Mouse (Mus musculus): ENCODE results near the gene Mkrn2os.
"Not testable (repeated sequence)": the region's sequence is repeated elsewhere in the genome, so short reads cannot be mapped to it uniquely, and the experiment has no call there.

Mkrn2os gene

DNA sequence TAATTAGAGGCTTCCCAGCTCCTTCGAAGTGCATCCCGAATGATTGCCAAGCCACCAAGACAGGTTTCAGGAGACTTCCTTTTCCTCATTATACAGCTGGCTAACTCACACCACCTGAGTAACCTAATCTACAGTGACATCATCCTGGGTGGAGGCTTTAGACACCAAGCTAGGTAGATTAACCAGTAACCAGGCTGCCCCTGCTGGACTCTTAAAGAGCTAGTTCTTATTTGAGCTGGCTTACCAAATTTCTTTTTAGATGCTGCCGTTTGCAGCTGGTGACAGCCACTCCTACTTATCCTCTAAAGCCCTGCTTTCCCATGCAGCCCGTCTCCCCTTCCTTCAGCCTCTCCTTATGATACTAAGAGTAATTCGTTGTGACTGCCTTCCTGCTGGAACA, at the start of gene Mkrn2os:
Gene Mkrn2os (minus strand): TSS at position 119 of the 400 bp plus-strand sequence.
- no peak for DNase-seq (ENCODE audit: low spot score)

- not testable (repeated sequence) for DNase-seq (ENCODE audit: low spot score)
Observed at GRCm38 (mm10) chr6:115638188-115638587, 45.8 kb upstream of the Mkrn2os start.

DNA sequence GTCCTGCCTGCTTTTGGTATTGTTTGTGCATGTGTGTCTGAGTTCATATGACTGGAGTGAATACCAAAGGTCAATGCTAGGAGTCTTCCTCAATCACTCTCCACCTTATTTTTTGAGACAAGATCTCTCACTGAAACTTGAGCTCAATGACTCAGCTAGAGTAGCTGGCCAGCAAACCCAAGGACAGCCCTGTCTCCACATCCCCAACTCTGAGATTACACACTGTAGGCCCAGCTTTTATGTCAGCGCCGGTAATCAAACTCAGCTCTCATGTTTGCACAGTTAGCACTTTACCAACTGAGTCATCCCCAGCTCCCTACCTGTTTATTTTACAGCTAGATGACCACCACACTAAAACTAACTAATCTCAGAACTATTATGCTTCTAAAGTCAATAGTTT, 41.6 kb upstream of the Mkrn2os start:
- no peak for DNase-seq (ENCODE audit: low spot score)

DNA sequence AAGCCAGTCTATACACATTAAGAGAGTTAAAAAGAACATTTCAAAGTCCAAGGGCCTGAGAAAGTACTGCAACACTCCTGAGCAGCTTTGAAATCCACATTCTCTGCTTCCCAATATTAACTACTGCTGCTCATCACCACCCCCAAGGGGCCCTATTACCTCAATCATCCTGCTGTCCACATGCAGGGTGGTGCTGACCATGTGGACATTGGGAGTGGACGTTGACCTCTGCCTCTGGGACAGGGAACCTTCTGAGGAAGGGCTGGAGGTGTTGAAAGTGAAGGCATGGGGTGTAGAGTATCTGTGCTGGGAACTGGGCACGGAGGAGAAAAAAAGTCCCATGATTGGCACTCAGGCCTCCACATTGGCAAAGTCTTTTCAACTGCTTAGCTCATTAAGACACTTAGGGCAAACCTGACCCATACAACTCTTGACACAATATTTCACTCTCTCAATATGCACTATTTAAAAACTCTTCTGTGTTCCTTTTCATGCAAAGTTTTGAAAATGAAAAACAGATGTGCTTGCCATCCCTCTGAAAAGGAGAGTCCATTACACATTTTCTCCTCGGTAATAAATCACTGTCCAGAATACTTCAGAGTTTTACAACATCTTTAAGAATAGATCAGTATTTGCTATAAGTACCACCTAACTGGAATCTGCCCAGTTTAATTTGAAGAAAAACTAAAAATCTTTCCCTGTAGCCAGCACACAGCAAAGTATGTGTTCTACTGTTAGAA, 38.9 kb upstream of the Mkrn2os start:
- DNase-seq (ENCODE audit: low spot score), result no peak

DNA sequence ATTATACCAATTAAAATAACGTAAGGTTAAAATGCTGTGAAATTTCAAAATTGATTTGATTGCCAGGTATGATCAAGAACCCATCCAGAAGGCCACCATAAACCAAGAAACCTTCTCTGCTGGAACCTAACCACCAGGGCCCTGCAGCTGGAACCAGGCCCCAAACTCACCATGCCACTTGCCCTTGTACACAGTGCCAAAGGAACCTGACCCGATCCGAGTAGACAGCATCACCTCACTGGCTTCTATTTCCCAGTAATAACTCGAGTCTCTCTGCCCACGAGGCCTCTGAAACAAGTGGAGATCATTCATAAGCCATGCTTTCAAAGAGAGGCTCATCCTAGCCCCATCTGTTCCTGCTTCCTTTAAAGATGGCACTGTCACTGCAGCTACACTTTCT, 33.7 kb upstream of the Mkrn2os start:
- no peak for DNase-seq (ENCODE audit: low spot score)

- DNase-seq (ENCODE audit: low spot score), result no peak
Observed at GRCm38 (mm10) chr6:115620942-115621341, 28.6 kb upstream of the Mkrn2os start.

DNA sequence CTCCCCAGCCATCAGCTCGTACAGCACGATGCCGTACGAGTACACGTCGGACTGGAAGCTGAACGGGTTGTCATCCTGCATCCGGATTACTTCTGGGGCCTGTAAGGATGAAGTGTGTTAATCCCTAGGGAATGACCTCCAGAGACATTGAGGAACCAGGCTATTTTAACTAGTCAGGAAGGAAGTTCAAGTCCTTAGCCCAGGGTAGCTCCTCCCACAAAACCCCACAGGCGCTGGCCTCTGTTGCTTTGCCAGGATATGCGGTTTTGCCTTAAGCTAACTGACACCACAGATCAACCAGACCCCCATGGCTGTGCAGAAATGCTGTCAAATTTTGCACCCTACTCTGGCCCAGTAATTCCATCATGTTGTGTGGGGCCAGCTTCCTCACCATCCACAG, 27.4 kb upstream of the Mkrn2os start:
- no peak for DNase-seq (ENCODE audit: low spot score)

DNA sequence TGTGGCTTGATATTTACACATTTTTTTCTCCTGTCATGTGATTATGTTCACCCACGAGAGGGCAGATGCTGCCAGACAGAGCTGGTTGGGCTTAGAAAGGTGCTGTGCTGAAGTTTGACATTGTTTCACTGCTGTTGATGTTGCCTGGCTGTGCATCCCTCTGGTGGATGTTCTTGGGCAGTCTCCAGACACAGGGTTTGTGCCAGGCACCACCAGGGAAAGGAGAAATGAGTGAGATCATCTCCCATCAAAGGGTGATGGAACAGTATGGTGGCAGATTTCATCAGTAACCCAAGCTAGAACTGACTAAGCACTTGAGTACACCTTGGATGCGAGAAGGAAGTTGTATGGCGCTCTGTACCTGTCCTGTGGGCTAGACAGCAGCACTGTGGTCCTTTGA, 23.6 kb upstream of the Mkrn2os start:
- DNase-seq (ENCODE audit: low spot score), result no peak

GRCm38 (mm10) chr6:115613793-115614192, 21.4 kb upstream of the Mkrn2os start:
- DNase-seq (ENCODE audit: low spot score), result no peak

- DNase-seq (ENCODE audit: low spot score), result no peak
Observed at GRCm38 (mm10) chr6:115610301-115610700, 17.9 kb upstream of the Mkrn2os start.

GRCm38 (mm10) chr6:115609121-115609520, 16.7 kb upstream of the Mkrn2os start:
- DNase-seq (ENCODE audit: low spot score), result no peak

DNA sequence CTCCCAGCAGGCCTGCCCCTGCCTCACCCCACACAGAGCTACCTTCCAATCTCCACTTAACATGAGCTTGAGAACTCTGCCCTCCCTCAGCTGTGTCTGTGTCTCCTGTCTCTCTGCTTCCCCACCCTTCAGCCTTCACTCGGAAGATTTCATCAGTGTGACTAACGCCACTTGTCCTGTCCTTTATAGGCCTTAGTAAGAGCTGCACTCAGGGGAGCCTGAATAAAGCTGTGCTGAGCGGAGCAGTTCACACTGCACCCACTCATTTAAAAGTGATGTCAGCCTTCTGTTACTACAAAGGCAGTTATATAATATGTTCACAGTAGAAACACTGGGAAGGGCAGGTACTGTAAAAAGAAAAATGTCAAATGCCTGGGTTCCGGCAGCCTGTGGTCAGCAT, 15.1 kb upstream of the Mkrn2os start:
- no peak for DNase-seq (ENCODE audit: low spot score)

- DNase-seq (ENCODE audit: low spot score), result no peak
Observed at GRCm38 (mm10) chr6:115606461-115606860, 14.1 kb upstream of the Mkrn2os start.

GRCm38 (mm10) chr6:115601715-115602523, 9.5 kb upstream of the Mkrn2os start, which contains the start of gene Mkrn2:
Gene Mkrn2, plus strand, starts transcription at chr6:115601902.
- DNase-seq (ENCODE audit: low spot score), result peak; percentile 91

GRCm38 (mm10) chr6:115601322-115601714, 8.9 kb upstream of the Mkrn2os start:
- DNase-seq (ENCODE audit: low spot score), result no peak

DNA sequence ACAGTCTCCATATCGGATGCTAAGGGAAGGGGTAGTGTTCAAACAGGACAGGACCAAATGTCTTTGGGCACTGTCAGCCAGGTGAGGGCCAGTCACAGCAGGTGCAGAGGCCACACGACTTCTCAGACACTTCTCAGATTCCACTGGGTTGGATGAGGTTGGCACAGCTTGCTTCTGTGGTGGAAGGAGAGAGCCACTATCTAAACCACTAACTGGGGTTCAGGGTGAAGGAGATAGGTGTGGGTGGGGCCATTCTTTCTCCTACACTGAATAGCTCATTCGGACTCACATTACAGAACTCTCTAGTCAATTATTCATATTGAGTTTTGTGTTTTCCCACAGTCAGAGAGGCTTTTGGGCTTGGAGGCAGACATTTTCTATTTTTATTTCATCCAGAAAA, 3.3 kb upstream of the Mkrn2os start:
- DNase-seq (ENCODE audit: low spot score), result no peak

GRCm38 (mm10) chr6:115594463-115594862, 2.1 kb upstream of the Mkrn2os start:
- no peak for DNase-seq (ENCODE audit: low spot score)

DNA sequence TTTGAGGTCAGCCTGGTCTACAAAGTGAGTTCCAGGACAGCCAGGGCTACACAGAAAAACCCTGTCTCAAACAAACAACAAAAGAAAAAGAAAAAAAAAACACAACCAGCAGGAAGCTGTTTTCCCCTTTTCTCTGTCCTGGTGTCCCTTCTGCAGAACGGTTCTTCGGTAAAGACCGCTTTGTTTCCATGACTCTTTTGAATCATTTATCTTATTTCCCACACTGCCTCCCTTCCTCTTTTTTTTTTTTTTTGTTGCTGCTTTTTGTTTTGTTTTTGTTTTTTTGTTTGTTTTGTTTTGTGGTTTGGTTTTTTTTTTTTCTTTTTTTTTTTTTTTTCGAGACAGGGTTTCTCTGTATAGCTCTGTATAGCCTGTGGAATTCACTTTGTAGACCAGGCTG, 876 bp upstream of the Mkrn2os start:
- no peak for DNase-seq (ENCODE audit: low spot score)

- DNase-seq (ENCODE audit: low spot score), result no peak
Observed at GRCm38 (mm10) chr6:115591692-115592359, 550 bp downstream of the Mkrn2os start.

- DNase-seq (ENCODE audit: low spot score), result no peak
Observed at GRCm38 (mm10) chr6:115586321-115586720, 6.1 kb downstream of the Mkrn2os start.

GRCm38 (mm10) chr6:115584176-115584575, 8.2 kb downstream of the Mkrn2os start:
- no peak for DNase-seq (ENCODE audit: low spot score)

DNA sequence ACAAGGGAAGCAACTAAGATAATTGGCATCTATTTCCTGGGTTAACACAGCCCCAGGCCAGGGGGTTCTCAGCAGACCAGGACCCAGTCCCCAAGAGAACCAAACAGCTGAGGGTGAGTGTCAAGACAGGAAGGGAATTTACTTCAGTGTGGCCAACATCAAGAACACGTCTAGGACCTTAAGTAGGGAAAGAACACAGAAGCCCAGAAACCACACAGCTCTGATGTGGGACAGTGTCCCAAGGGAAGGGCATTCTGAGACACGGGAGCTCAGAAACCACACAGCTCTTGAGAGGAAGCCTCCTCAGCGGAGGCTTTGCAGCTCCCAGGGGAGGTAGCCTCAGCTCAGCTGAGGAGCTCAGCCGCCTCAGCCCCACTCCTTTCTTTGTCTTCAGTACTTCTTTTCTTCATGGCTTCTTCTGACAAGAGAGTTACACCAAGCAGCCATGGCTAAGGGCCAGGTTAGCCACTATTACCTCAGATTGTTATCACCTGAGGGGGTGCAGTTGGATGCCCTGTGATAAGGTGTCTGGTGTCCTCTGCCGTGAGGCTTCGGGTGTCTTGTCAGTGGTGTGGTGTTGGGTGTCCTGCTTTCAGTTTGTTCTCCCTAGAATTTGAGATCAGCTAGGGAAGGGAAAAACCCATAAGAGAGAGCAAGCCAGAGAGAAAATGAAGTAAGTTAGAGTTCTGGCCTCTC, 8.8 kb downstream of the Mkrn2os start:
- no peak for DNase-seq (ENCODE audit: low spot score)

All from embryo, embryonic 10 days (tissue).